Mouse (Mus musculus): ENCODE measurements around the gene Cyp2d9. TPM values are rescaled to one million over a fixed set of nuclear protein-coding genes. Genes with fewer than 3 reads are reported as not detected.
"Not testable (repeated sequence)": the region's sequence is repeated elsewhere in the genome, so short reads cannot be mapped to it uniquely, and the experiment has no call there.

Cyp2d9 gene
- polyA plus RNA-seq, 1 experiment, result not detected

GRCm38 (mm10) chr15:82437975-82438617 is 4.9 kb downstream of the Cyp2d9 start:
- no peaks in the 10 kb centered on the region for H3K36me3 ChIP-seq (ENCODE audit: control insufficient read depth, insufficient read depth)
- no peaks in the 10 kb centered on the region for H3K27me3 ChIP-seq (ENCODE audit: control insufficient read depth, insufficient read depth, insufficient read length)
- H3K4me2 ChIP-seq (ENCODE audit: low read depth), result no peak overlapping the region
- no peak overlapping the region for H3ac ChIP-seq (ENCODE audit: control insufficient read depth, insufficient read length)
- H3K79me2 ChIP-seq (ENCODE audit: control insufficient read depth, insufficient read depth), result no peaks in the 10 kb centered on the region
- no peak for TF ChIP-seq MYOG (IDR thresholded peaks at IDR 0.05; ENCODE audit: control insufficient read depth in 1 of 3, insufficient read depth in 1 of 3, insufficient read length in 2 of 3, low read depth in 2 of 3)
- no peak for TF ChIP-seq CEBPB (IDR thresholded peaks at IDR 0.05; ENCODE audit: insufficient read depth, poor library complexity, severe bottlenecking)
- TF ChIP-seq MAX (IDR thresholded peaks at IDR 0.05; ENCODE audit: low read depth), result no peak
- no peak overlapping the region for H3K4me3 ChIP-seq

- Histone ChIP-seq H3K4me2 (ENCODE audit: low read depth) (no peak overlapping the region), H3ac (ENCODE audit: control insufficient read depth, insufficient read length) (no peak overlapping the region)
- TF ChIP-seq POLR2A (IDR thresholded peaks at IDR 0.05; ENCODE audit: insufficient read length, low read depth) (no peak), USF1 (IDR thresholded peaks at IDR 0.05; ENCODE audit: low read depth) (no peak), MAX (IDR thresholded peaks at IDR 0.05; ENCODE audit: low read depth) (no peak), E2F4 (IDR thresholded peaks at IDR 0.05; ENCODE audit: insufficient read depth) (no peak), TCF12 (IDR thresholded peaks at IDR 0.05; ENCODE audit: insufficient read depth, poor library complexity, severe bottlenecking) (no peak), TCF3 (IDR thresholded peaks at IDR 0.05; ENCODE audit: insufficient read length, low read depth) (no peak), REST (IDR thresholded peaks at IDR 0.05; ENCODE audit: insufficient read depth, insufficient read length) (no peak), POLR2AphosphoS2 (IDR thresholded peaks at IDR 0.05; ENCODE audit: insufficient read length, low read depth) (no peak), MYOD1 (IDR thresholded peaks at IDR 0.05; ENCODE audit: control insufficient read depth in 1 of 3, insufficient read length in 2 of 3, low read depth in 2 of 3) (no peak), CEBPB (IDR thresholded peaks at IDR 0.05; ENCODE audit: insufficient read depth, poor library complexity, severe bottlenecking) (no peak), MYOG (IDR thresholded peaks at IDR 0.05; ENCODE audit: control insufficient read depth in 1 of 3, insufficient read depth in 1 of 3, insufficient read length in 2 of 3, low read depth in 2 of 3) (no peak), SRF (IDR thresholded peaks at IDR 0.05; ENCODE audit: control insufficient read depth, insufficient read length, low read depth) (no peak)
Measured at GRCm38 (mm10) chr15:82443658-82444057, 10.4 kb downstream of the Cyp2d9 start.

DNA sequence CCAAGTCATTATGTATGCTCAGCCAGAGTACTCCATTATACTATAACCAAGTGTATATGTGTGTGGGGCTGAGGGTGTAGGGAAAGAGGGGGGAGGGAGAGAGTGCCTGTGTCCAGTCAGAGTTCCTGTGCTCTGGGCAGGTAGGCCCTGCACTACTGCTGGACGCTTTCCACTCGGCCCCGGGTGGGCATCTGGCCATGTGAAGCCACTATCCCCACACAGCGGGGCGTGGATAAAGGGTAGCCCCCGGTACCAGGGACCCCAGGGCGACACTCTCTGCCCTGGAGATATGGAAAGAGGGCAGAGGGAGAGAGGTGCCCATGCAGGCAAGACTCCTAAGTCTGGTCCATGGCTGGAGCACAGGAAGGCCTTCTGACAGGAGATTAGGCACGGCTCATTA is 12.0 kb downstream of the Cyp2d9 start:
- Histone ChIP-seq H3K4me2 (ENCODE audit: low read depth) (no peak overlapping the region), H3K36me3 (ENCODE audit: control insufficient read depth, insufficient read depth) (no peaks in the 10 kb centered on the region), H3K27me3 (ENCODE audit: control insufficient read depth, insufficient read depth, insufficient read length) (no peaks in the 10 kb centered on the region), H3K79me2 (ENCODE audit: control insufficient read depth, insufficient read depth) (no peaks in the 10 kb centered on the region), H3ac (ENCODE audit: control insufficient read depth, insufficient read length) (no peak overlapping the region), H3K4me3 (no peak overlapping the region)
- TF ChIP-seq TCF3 (IDR thresholded peaks at IDR 0.05; ENCODE audit: insufficient read length, low read depth) (no peak), POLR2A (IDR thresholded peaks at IDR 0.05; ENCODE audit: insufficient read length, low read depth) (no peak), MAX (IDR thresholded peaks at IDR 0.05; ENCODE audit: low read depth) (no peak), MYOG (IDR thresholded peaks at IDR 0.05; ENCODE audit: control insufficient read depth in 1 of 3, insufficient read depth in 1 of 3, insufficient read length in 2 of 3, low read depth in 2 of 3) (no peak)

More at GRCm38 (mm10) chr15:82443658-82444057, 10.4 kb downstream of the Cyp2d9 start:
- H3K36me3 ChIP-seq (ENCODE audit: control insufficient read depth, insufficient read depth), result no peaks in the 10 kb centered on the region
- H3K4me3 ChIP-seq, result no peak overlapping the region
- H3K27me3 ChIP-seq (ENCODE audit: control insufficient read depth, insufficient read depth, insufficient read length), result no peaks in the 10 kb centered on the region
- H3K79me2 ChIP-seq (ENCODE audit: control insufficient read depth, insufficient read depth), result no peaks in the 10 kb centered on the region

DNA sequence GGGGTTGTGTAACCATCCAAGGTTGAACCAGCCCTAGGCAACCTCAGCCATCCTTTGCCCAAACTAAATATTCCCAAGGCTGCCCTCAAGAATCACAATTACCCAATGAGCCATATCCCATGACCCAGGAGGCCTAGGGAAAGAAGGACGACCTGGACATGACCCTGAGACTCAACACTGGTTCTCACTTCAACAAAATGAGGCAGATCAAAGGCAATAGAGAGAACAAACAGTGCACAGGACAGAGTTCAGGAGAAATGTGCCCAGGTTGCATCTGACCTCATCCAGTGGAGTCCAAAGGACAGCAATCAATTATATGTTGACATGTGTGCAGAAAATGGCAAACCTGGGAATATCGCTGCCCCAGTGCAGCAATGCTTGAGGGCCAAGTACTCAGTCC is 16.8 kb downstream of the Cyp2d9 start:
- H3K4me2 ChIP-seq (ENCODE audit: low read depth); H3K79me2 ChIP-seq (ENCODE audit: control insufficient read depth, insufficient read depth); H3ac ChIP-seq (ENCODE audit: control insufficient read depth, insufficient read length); H3K36me3 ChIP-seq (ENCODE audit: control insufficient read depth, insufficient read depth); H3K27me3 ChIP-seq (ENCODE audit: control insufficient read depth, insufficient read depth, insufficient read length); H3K4me3 ChIP-seq: not testable (repeated sequence)

- H3K27me3 ChIP-seq (ENCODE audit: control insufficient read depth, insufficient read depth, insufficient read length); H3K79me2 ChIP-seq (ENCODE audit: control insufficient read depth, insufficient read depth); H3ac ChIP-seq (ENCODE audit: control insufficient read depth, insufficient read length); H3K36me3 ChIP-seq (ENCODE audit: control insufficient read depth, insufficient read depth); H3K4me3 ChIP-seq; H3K4me2 ChIP-seq (ENCODE audit: low read depth): not testable (repeated sequence)
Measured at GRCm38 (mm10) chr15:82452133-82452532, 18.9 kb downstream of the Cyp2d9 start.

- not testable (repeated sequence) for H3K4me3 ChIP-seq; H3ac ChIP-seq (ENCODE audit: control insufficient read depth, insufficient read length); H3K27me3 ChIP-seq (ENCODE audit: control insufficient read depth, insufficient read depth, insufficient read length); H3K4me2 ChIP-seq (ENCODE audit: low read depth); H3K79me2 ChIP-seq (ENCODE audit: control insufficient read depth, insufficient read depth); H3K36me3 ChIP-seq (ENCODE audit: control insufficient read depth, insufficient read depth)
Measured at GRCm38 (mm10) chr15:82453501-82453900, 20.3 kb downstream of the Cyp2d9 start.

GRCm38 (mm10) chr15:82456086-82456790 is 23.0 kb downstream of the Cyp2d9 start:
- H3K4me2 ChIP-seq (ENCODE audit: low read depth); H3K4me3 ChIP-seq; H3K79me2 ChIP-seq (ENCODE audit: control insufficient read depth, insufficient read depth); H3K27me3 ChIP-seq (ENCODE audit: control insufficient read depth, insufficient read depth, insufficient read length); H3K36me3 ChIP-seq (ENCODE audit: control insufficient read depth, insufficient read depth); H3ac ChIP-seq (ENCODE audit: control insufficient read depth, insufficient read length): not testable (repeated sequence)

Measured in myocyte (in vitro differentiated cells).